13 mouse cellular contexts compared by ENCODE assay signal in genomic region chr3:96093509-96093908, GRCm38 (mm10). TPM values are rescaled to one million over a fixed set of nuclear protein-coding genes. Genes with fewer than 3 reads are reported as not detected.
DNase-seq lines count a peak whose midpoint lies in the region; ATAC-seq and TF ChIP-seq lines count a peak whose summit lies in the region.
"Had no signal": no experiment of that assay in that cellular context is flagged by ENCODE, and none has a peak within 500 bp of the region (broad histone marks: within the 10 kb centered on the region; RNA-seq: fewer than 3 reads in every experiment).

No protein-coding gene starts in this region.

- no peaks in the 10 kb centered on the region for H3K36me3 ChIP-seq in heart, embryonic 14.5 days (ENCODE audit: control insufficient read depth, insufficient read depth, low read length)
- no peaks in the 10 kb centered on the region for H3K36me3 ChIP-seq in heart, adult 2 months (ENCODE audit: control insufficient read depth, insufficient read depth, low read length)
- H3K36me3 ChIP-seq: limb, embryonic 13.5 days had no signal

- no peak for DNase-seq in heart, adult 2 months
- DNase-seq in 416B (ENCODE audit: low read depth): peak; percentile 20
- peak; percentile 46 for DNase-seq in ES-CJ7 (ENCODE audit: low read depth, low spot score)
- peak; percentile 26 for DNase-seq in induced T-regulatory cell, adult 2 months (ENCODE audit: low read depth)
- no peak for DNase-seq in thymus, postnatal 4 days
- DNase-seq in thymus, postnatal 10 days (ENCODE audit: low spot score in 2 of 2): no peak
- no peak for DNase-seq in spleen, postnatal 4 days (ENCODE audit: low spot score in 2 of 2)
- DNase-seq: cerebellum, adult 8-10 months; lung, postnatal 4 days; right cerebral cortex, adult 18-20 months; thymus, postnatal 25 days had no signal

- no peaks in the 10 kb centered on the region for H3K79me2 ChIP-seq in heart, adult 2 months (replicated peaks; ENCODE audit: control insufficient read depth, insufficient read depth, low read length)

- WGBS in heart, embryonic 14.5 days: 36% methylated on average over 13 of the region's 13 CpGs
- WGBS in heart, adult 2 months: 45% methylated on average over 13 of the region's 13 CpGs

- H3K4me2 ChIP-seq in heart, embryonic 14.5 days (ENCODE audit: low read length): peak overlapping the region; percentile 61
- H3K4me2 ChIP-seq: limb, embryonic 13.5 days had no signal

- H3K4me1 ChIP-seq in heart, embryonic 14.5 days (ENCODE audit: control insufficient read depth in 2 of 2, insufficient read depth in 2 of 2, low read length in 2 of 2): peaks cover 10 to 17% of the 10 kb centered on the region in 2 experiments; a peak in 3 of 4 replicates
- H3K4me1 ChIP-seq in heart, adult 2 months (ENCODE audit: control insufficient read depth, insufficient read depth, low read length): peaks cover 1% of the 10 kb centered on the region
- H3K4me1 ChIP-seq: limb, embryonic 13.5 days had no signal

- H3K27me3 ChIP-seq in heart, embryonic 14.5 days (ENCODE audit: control insufficient read depth, insufficient read depth, low read length): no peaks in the 10 kb centered on the region
- H3K27me3 ChIP-seq in heart, adult 2 months (ENCODE audit: control insufficient read depth, insufficient read depth, low read length): no peaks in the 10 kb centered on the region
- H3K27me3 ChIP-seq: limb, embryonic 13.5 days had no signal

- ATAC-seq in heart, embryonic 14.5 days (ENCODE audit: insufficient number of reproducible peaks, insufficient read depth, low FRiP score, low read depth): peak; percentile 70; the same call in 1 of the 2 replicates

- peak overlapping the region in 1 of 2 experiments; percentile 22; a peak in 1 of 4 replicates for H3K4me3 ChIP-seq in heart, embryonic 14.5 days (ENCODE audit: control insufficient read depth in 1 of 2, insufficient read depth in 1 of 2, low read depth in 1 of 2, low read length in 2 of 2)
- no peak overlapping the region for H3K4me3 ChIP-seq in heart, adult 2 months
- H3K4me3 ChIP-seq: limb, embryonic 13.5 days had no signal

- no peak for TF ChIP-seq CTCF in heart, adult 2 months (IDR thresholded peaks at IDR 0.05)

- intact Hi-C loops in heart, adult 2 months (cut with DNase I): no loop called here

- TF ChIP-seq POLR2A in heart, adult 2 months (IDR thresholded peaks at IDR 0.05; ENCODE audit: insufficient read depth, low read depth, low read length): no peak

- peak overlapping the region; percentile 64; the same call in 1 of the 2 replicates for H3K9ac ChIP-seq in heart, embryonic 14.5 days (ENCODE audit: low read length)
- H3K9ac ChIP-seq in heart, adult 2 months (ENCODE audit: low read depth, low read length): no peak overlapping the region
- H3K9ac ChIP-seq: limb, embryonic 13.5 days had no signal

- H3K27ac ChIP-seq in heart, embryonic 14.5 days (replicated peaks in 1 of 2; ENCODE audit: control insufficient read depth in 1 of 2, insufficient read depth in 1 of 2, low read depth in 2 of 2, low read length in 2 of 2): peak overlapping the region in 1 of 2 experiments; percentile 46; a peak in 1 of 4 replicates
- H3K27ac ChIP-seq in heart, adult 2 months: no peak overlapping the region; the same call in 1 of the 2 replicates
- H3K27ac ChIP-seq: limb, embryonic 13.5 days had no signal

- H3K9me3 ChIP-seq in heart, embryonic 14.5 days (ENCODE audit: control insufficient read depth, low read length): no peaks in the 10 kb centered on the region
- H3K9me3 ChIP-seq: limb, embryonic 13.5 days had no signal

- TF ChIP-seq EP300 in heart, adult 2 months (IDR thresholded peaks at IDR 0.05; ENCODE audit: insufficient read depth, low read depth, low read length): no peak

RNA-seq across cellular contexts. Expression of gene Otud7b, which starts 10.8 kb away (rescaled TPM):
- polyA plus RNA-seq in heart, embryonic 14.5 days (2014; fragmentation: Nextera tagmentation; extraction: Ambion mirVana): 12.6 and 16.2 TPM in 2 replicates
- total RNA-seq in heart, adult 2 months (2021): 10 to 100 TPM; 46.0 to 57.4 TPM
- 10.9 and 15.8 TPM in 2 replicates for polyA plus RNA-seq in heart, adult 2 months (2012; rRNA removed)

RNA-seq across cellular contexts. Expression of gene Vps45, which starts 35.2 kb away (rescaled TPM):
- 22.8 and 24.4 TPM in 2 replicates for polyA plus RNA-seq in heart, embryonic 14.5 days (2014; fragmentation: Nextera tagmentation; extraction: Ambion mirVana)
- total RNA-seq in heart, adult 2 months (2021): 10 to 100 TPM; 23.0 to 24.5 TPM
- 4.3 and 7.1 TPM in 2 replicates for polyA plus RNA-seq in heart, adult 2 months (2012; rRNA removed)

Comparison
In these comparisons a context has a peak if more than half of its experiments do, and no peak if none do; other contexts are left out.
1. DNase-seq: peak in 416B (single experiment), ES-CJ7 (single experiment) and induced T-regulatory cell, adult 2 months (single experiment); none in heart, adult 2 months (0 of 2), thymus, postnatal 4 days (single experiment), thymus, postnatal 10 days (0 of 2) and spleen, postnatal 4 days (0 of 2).